18 mouse cellular contexts compared by ENCODE assay signal in the genomic region with DNA sequence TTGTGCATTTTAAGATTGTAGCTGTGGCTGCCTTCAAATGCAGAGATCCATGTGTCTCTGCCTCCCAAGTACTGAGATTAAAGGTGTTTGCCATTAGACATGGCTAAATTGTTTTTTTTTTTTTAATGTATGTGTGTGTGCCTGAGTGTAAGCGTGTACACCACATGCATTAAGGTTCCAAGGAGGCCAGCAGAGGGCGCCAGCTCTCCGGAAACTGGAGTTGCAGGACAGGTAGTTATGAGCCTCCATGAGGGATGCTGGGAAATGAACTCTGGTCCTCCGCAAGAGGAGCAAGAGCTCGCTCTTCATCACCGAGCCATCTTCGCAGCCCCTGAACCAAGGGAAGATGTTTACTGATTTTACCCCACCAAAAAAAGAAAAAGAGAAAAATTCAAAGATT. TPM values are rescaled to one million over a fixed set of nuclear protein-coding genes. Genes with fewer than 3 reads are reported as not detected.
DNase-seq lines count a peak whose midpoint lies in the region; ATAC-seq and TF ChIP-seq lines count a peak whose summit lies in the region.
"Had no signal": no experiment of that assay in that cellular context is flagged by ENCODE, and none has a peak within 500 bp of the region (broad histone marks: within the 10 kb centered on the region; RNA-seq: fewer than 3 reads in every experiment).

No protein-coding gene starts in this region.

- peak; percentile 17 for DNase-seq in retina, postnatal 1 day
- no peak for DNase-seq in retina, embryonic 14.5 days (ENCODE audit: low spot score)
- DNase-seq in NIH3T3 (ENCODE audit: low read depth) = peak; percentile 43
- no peak for DNase-seq in cerebellum, adult 18-20 months
- no peak for DNase-seq in heart, postnatal 10 days
- DNase-seq: adrenal gland, postnatal 25 days; cerebellum, adult 11-12 months; kidney, postnatal 14 days; left cerebral cortex, postnatal 4 days; lung, adult 18-20 months; thymus, postnatal 14 days had no signal

- no peak overlapping the region for H3K4me2 ChIP-seq in intestine, postnatal 0 days (replicated peaks; ENCODE audit: low read depth)
- H3K4me2 ChIP-seq in intestine, embryonic 16.5 days (ENCODE audit: low read depth, low read length) = no peak overlapping the region
- H3K4me2 ChIP-seq: heart, embryonic 15.5 days; hindbrain, embryonic 12.5 days had no signal

- no peak overlapping the region for H3K27ac ChIP-seq in intestine, postnatal 0 days (ENCODE audit: low read depth, low read length)
- no peak overlapping the region for H3K27ac ChIP-seq in intestine, embryonic 16.5 days (ENCODE audit: low read length)
- no peak overlapping the region for H3K27ac ChIP-seq in small intestine, adult 2 months (ENCODE audit: insufficient read depth, low read depth, low read length)
- H3K27ac ChIP-seq: heart, embryonic 15.5 days; hindbrain, embryonic 12.5 days had no signal

- peak; percentile 61 for TF ChIP-seq CTCF in intestine, postnatal 0 days (IDR thresholded peaks at IDR 0.05; ENCODE audit: low read depth)
- peak; percentile 57; the same call in 1 of the 2 replicates for TF ChIP-seq CTCF in small intestine, adult 2 months (IDR thresholded peaks at IDR 0.05; ENCODE audit: extremely low read depth, insufficient read length, insufficient replicate concordance, low read depth, low read length)

- no peak overlapping the region for H3K4me3 ChIP-seq in intestine, postnatal 0 days (ENCODE audit: low read depth, low read length)
- no peak overlapping the region for H3K4me3 ChIP-seq in intestine, embryonic 16.5 days (ENCODE audit: low read length)
- no peak overlapping the region for H3K4me3 ChIP-seq in small intestine, adult 2 months (ENCODE audit: low read depth, low read length)
- H3K4me3 ChIP-seq: heart, embryonic 15.5 days; hindbrain, embryonic 12.5 days had no signal

- TF ChIP-seq POLR2A in small intestine, adult 2 months (IDR thresholded peaks at IDR 0.05; ENCODE audit: low read depth, low read length) = no peak

- H3K4me1 ChIP-seq in intestine, postnatal 0 days (replicated peaks; ENCODE audit: control insufficient read depth, insufficient read depth, low read length) = peaks cover 7% of the 10 kb centered on the region
- H3K4me1 ChIP-seq in intestine, embryonic 16.5 days (ENCODE audit: control insufficient read depth, insufficient read depth, low read length) = peaks cover 33% of the 10 kb centered on the region
- H3K4me1 ChIP-seq in small intestine, adult 2 months (ENCODE audit: control insufficient read depth, insufficient read depth, insufficient read length, low read length) = peaks cover 42% of the 10 kb centered on the region
- H3K4me1 ChIP-seq: hindbrain, embryonic 12.5 days had no signal

- no peaks in the 10 kb centered on the region for H3K27me3 ChIP-seq in intestine, postnatal 0 days (replicated peaks; ENCODE audit: control insufficient read depth, insufficient read depth, low read length)
- no peaks in the 10 kb centered on the region for H3K27me3 ChIP-seq in intestine, embryonic 16.5 days (replicated peaks; ENCODE audit: control insufficient read depth, insufficient read depth, low read length)
- no peaks in the 10 kb centered on the region for H3K27me3 ChIP-seq in small intestine, adult 2 months (ENCODE audit: control insufficient read depth, insufficient read depth, low read length)
- H3K27me3 ChIP-seq: hindbrain, embryonic 12.5 days had no signal

- no peak for ATAC-seq in intestine, postnatal 0 days
- ATAC-seq in intestine, embryonic 16.5 days = no peak

- no peaks in the 10 kb centered on the region for H3K9me3 ChIP-seq in intestine, postnatal 0 days (ENCODE audit: control insufficient read depth)
- H3K9me3 ChIP-seq in intestine, embryonic 16.5 days (ENCODE audit: control insufficient read depth, low read length) = no peaks in the 10 kb centered on the region; the same call in 1 of the 2 replicates
- H3K9me3 ChIP-seq: heart, embryonic 15.5 days; hindbrain, embryonic 12.5 days had no signal

- peaks cover 44% of the 10 kb centered on the region for H3K36me3 ChIP-seq in intestine, postnatal 0 days (ENCODE audit: control insufficient read depth, insufficient read depth)
- H3K36me3 ChIP-seq in intestine, embryonic 16.5 days (ENCODE audit: control insufficient read depth, insufficient read depth, low read length) = peaks cover 16% of the 10 kb centered on the region
- peaks cover 39% of the 10 kb centered on the region for H3K36me3 ChIP-seq in small intestine, adult 2 months (ENCODE audit: control insufficient read depth, insufficient read depth, low read length)

- H3K9ac ChIP-seq in intestine, postnatal 0 days (ENCODE audit: low read depth, low read length) = no peak overlapping the region
- H3K9ac ChIP-seq in intestine, embryonic 16.5 days (ENCODE audit: low read depth, low read length) = no peak overlapping the region
- H3K9ac ChIP-seq: heart, embryonic 15.5 days; hindbrain, embryonic 12.5 days had no signal

- intact Hi-C loops in heart, postnatal 10 days (cut with DNase I) = loop anchor here (5.0 kb wide), 1 partner anchor 190 kb away; no protein-coding TSS in a partner anchor

- WGBS in intestine, postnatal 0 days = 97% methylated on average over 7 of the region's 7 CpGs
- 96% methylated on average over 7 of the region's 7 CpGs for WGBS in intestine, embryonic 16.5 days
- WGBS in small intestine, adult 2 months = 97% methylated on average over 7 of the region's 7 CpGs

RNA-seq across cellular contexts. Expression of gene Fblim1, which starts 29.0 kb away (rescaled TPM):
- 52.8 and 59.2 TPM in 2 replicates for polyA plus RNA-seq in intestine, postnatal 0 days (2015; fragmentation: Nextera tagmentation; extraction: Ambion mirVana)
- polyA plus RNA-seq in intestine, embryonic 16.5 days (2015; fragmentation: Nextera tagmentation; extraction: Ambion mirVana) = 63.8 and 66.2 TPM in 2 replicates
- 55.3 and 108 TPM in 2 replicates for polyA plus RNA-seq in small intestine, adult 2 months (2012; rRNA removed)
- 100 to 1,000 TPM; 241 to 248 TPM for total RNA-seq in heart, postnatal 10 days (2021)
- total RNA-seq: megakaryocyte, adult 5-6 weeks had no signal

RNA-seq across cellular contexts. Expression of gene Spen, which starts 38.5 kb away (rescaled TPM):
- 3.2 and 4.0 TPM in 2 replicates for polyA plus RNA-seq in intestine, postnatal 0 days (2015; fragmentation: Nextera tagmentation; extraction: Ambion mirVana)
- polyA plus RNA-seq in intestine, embryonic 16.5 days (2015; fragmentation: Nextera tagmentation; extraction: Ambion mirVana) = 6.2 and 6.3 TPM in 2 replicates
- polyA plus RNA-seq in small intestine, adult 2 months (2012; rRNA removed) = 30.8 and 56.0 TPM in 2 replicates
- 10 to 100 TPM; 32.1 to 34.2 TPM for total RNA-seq in heart, postnatal 10 days (2021)

RNA-seq across cellular contexts. Expression of gene Tmem82, which starts 41.6 kb away (rescaled TPM):
- polyA plus RNA-seq in intestine, postnatal 0 days (2015; fragmentation: Nextera tagmentation; extraction: Ambion mirVana) = 42.0 and 45.7 TPM in 2 replicates
- polyA plus RNA-seq in intestine, embryonic 16.5 days (2015; fragmentation: Nextera tagmentation; extraction: Ambion mirVana) = 31.7 and 36.4 TPM in 2 replicates
- 46.5 and 61.9 TPM in 2 replicates for polyA plus RNA-seq in small intestine, adult 2 months (2012; rRNA removed)
- 10 to 100 TPM; 11.2 to 15.6 TPM for total RNA-seq in heart, postnatal 10 days (2021)

RNA-seq across cellular contexts. Expression of gene Slc25a34, which starts 46.7 kb away (rescaled TPM):
- polyA plus RNA-seq in intestine, postnatal 0 days (2015; fragmentation: Nextera tagmentation; extraction: Ambion mirVana) = 23.8 and 25.7 TPM in 2 replicates
- 7.4 and 10.5 TPM in 2 replicates for polyA plus RNA-seq in intestine, embryonic 16.5 days (2015; fragmentation: Nextera tagmentation; extraction: Ambion mirVana)
- 11.2 and 25.3 TPM in 2 replicates for polyA plus RNA-seq in small intestine, adult 2 months (2012; rRNA removed)
- total RNA-seq in heart, postnatal 10 days (2021) = 10 to 100 TPM; 81.1 to 84.5 TPM
- total RNA-seq: megakaryocyte, adult 5-6 weeks had no signal
- polyA plus RNA-seq: hindbrain, embryonic 12.5 days; neural tube, embryonic 14.5 days had no signal

Comparison
In these comparisons a context has a peak if more than half of its experiments do, and no peak if none do; other contexts are left out.
1. DNase-seq: peak in retina, postnatal 1 day (single experiment) and NIH3T3 (single experiment); none in retina, embryonic 14.5 days (single experiment), cerebellum, adult 18-20 months (0 of 2) and heart, postnatal 10 days (0 of 2).